In genomic region chr6:96116148-96116533, GRCm38 (mm10) we compare ENCODE assay signal across 8 mouse cellular contexts. TPM values are rescaled to one million over a fixed set of nuclear protein-coding genes. Genes with fewer than 3 reads are reported as not detected.
DNase-seq lines count a peak whose midpoint lies in the region; ATAC-seq and TF ChIP-seq lines count a peak whose summit lies in the region.

No protein-coding gene starts in this region.

- no peaks in the 10 kb centered on the region for H3K9me3 ChIP-seq in liver, embryonic 12.5 days (replicated peaks)
- no peaks in the 10 kb centered on the region for H3K9me3 ChIP-seq in stomach, postnatal 0 days (ENCODE audit: control insufficient read depth, low read length)

- no peak overlapping the region for H3K27ac ChIP-seq in spleen, adult 2 months (ENCODE audit: insufficient read depth, low read length)
- no peak overlapping the region for H3K27ac ChIP-seq in liver, embryonic 12.5 days
- H3K27ac ChIP-seq in stomach, postnatal 0 days (replicated peaks) = no peak overlapping the region

- H3K4me1 ChIP-seq in spleen, adult 2 months (ENCODE audit: control insufficient read depth, insufficient read depth, insufficient read length) = no peaks in the 10 kb centered on the region
- no peaks in the 10 kb centered on the region for H3K4me1 ChIP-seq in liver, embryonic 12.5 days
- no peaks in the 10 kb centered on the region for H3K4me1 ChIP-seq in stomach, postnatal 0 days (replicated peaks; ENCODE audit: control insufficient read depth, insufficient read depth)

- H3K4me3 ChIP-seq in spleen, adult 2 months (ENCODE audit: extremely low read depth, insufficient read depth, insufficient read length) = peak overlapping the region; percentile 42; the same call in 1 of the 2 replicates
- peak overlapping the region; percentile 48 for H3K4me3 ChIP-seq in liver, embryonic 12.5 days
- H3K4me3 ChIP-seq in stomach, postnatal 0 days (ENCODE audit: low read depth, low read length) = peak overlapping the region; percentile 63

- no peaks in the 10 kb centered on the region for H3K36me3 ChIP-seq in spleen, adult 2 months (ENCODE audit: control insufficient read depth, insufficient read depth, low read length)
- H3K36me3 ChIP-seq in liver, embryonic 12.5 days = no peaks in the 10 kb centered on the region
- H3K36me3 ChIP-seq in stomach, postnatal 0 days (ENCODE audit: control insufficient read depth, insufficient read depth, low read length) = no peaks in the 10 kb centered on the region

- no peak for TF ChIP-seq CTCF in spleen, adult 2 months (IDR thresholded peaks at IDR 0.05; ENCODE audit: extremely low read depth, insufficient read depth, insufficient read length, insufficient replicate concordance)
- TF ChIP-seq CTCF in stomach, postnatal 0 days (IDR thresholded peaks at IDR 0.05; ENCODE audit: low read depth) = peak; percentile 53

- WGBS in spleen, adult 2 months = 6% methylated on average over 6 of the region's 6 CpGs
- WGBS in liver, embryonic 12.5 days (ENCODE audit: insufficient replicate concordance) = 16% methylated on average over 6 of the region's 6 CpGs
- 3% methylated on average over 6 of the region's 6 CpGs for WGBS in stomach, postnatal 0 days

- H3K9ac ChIP-seq in liver, embryonic 12.5 days = no peak overlapping the region
- peak overlapping the region; percentile 64 for H3K9ac ChIP-seq in stomach, postnatal 0 days (ENCODE audit: low read length)

- no peak for TF ChIP-seq EP300 in stomach, postnatal 0 days (optimal IDR thresholded peaks at IDR 0.05)

- no peak for ATAC-seq in liver, embryonic 12.5 days
- no peak for ATAC-seq in stomach, postnatal 0 days (ENCODE audit: low FRiP score, low TSS enrichment)

- DNase-seq in embryo, embryonic 11 days = peak; percentile 14
- no peak for DNase-seq in embryo, embryonic 9.5 days (ENCODE audit: extremely low spot score)
- no peak for DNase-seq in spleen, adult 2 months (ENCODE audit: low read depth in 1 of 2, low spot score in 2 of 2)
- no peak for DNase-seq in spleen, postnatal 14 days (ENCODE audit: low spot score in 2 of 2)
- DNase-seq in stomach, postnatal 0 days (ENCODE audit: low spot score) = peak; percentile 16
- DNase-seq in layer of hippocampus, adult 9-11 months = no peak
- DNase-seq in B cell, adult 2 months = no peak

- peak overlapping the region; percentile 67 for H3K4me2 ChIP-seq in liver, embryonic 12.5 days
- H3K4me2 ChIP-seq in stomach, postnatal 0 days (replicated peaks; ENCODE audit: low read depth) = peak overlapping the region; percentile 94

- H3K27me3 ChIP-seq in spleen, adult 2 months (ENCODE audit: control insufficient read depth, insufficient read depth, low read length) = no peaks in the 10 kb centered on the region
- peaks cover 15% of the 10 kb centered on the region for H3K27me3 ChIP-seq in liver, embryonic 12.5 days (replicated peaks)
- no peaks in the 10 kb centered on the region for H3K27me3 ChIP-seq in stomach, postnatal 0 days (ENCODE audit: control insufficient read depth, insufficient read depth, low read length)

- TF ChIP-seq POLR2A in spleen, adult 2 months (IDR thresholded peaks at IDR 0.05; ENCODE audit: low read depth, low read length) = no peak

RNA-seq across cellular contexts. Expression of gene Fam19a1, which starts 3.2 kb away (rescaled TPM):
- not detected in 2 replicates for polyA plus RNA-seq in spleen, adult 2 months (2012; rRNA removed)
- polyA plus RNA-seq in liver, embryonic 12.5 days (2016; fragmentation: Nextera tagmentation; extraction: Ambion mirVana) = 0.05 and 0.33 TPM in 2 replicates
- 1.1 and 1.8 TPM in 2 replicates for polyA plus RNA-seq in stomach, postnatal 0 days (2015; fragmentation: Nextera tagmentation; extraction: Ambion mirVana)

RNA-seq across cellular contexts. Expression of gene 1700123L14Rik, which starts 49.9 kb away (rescaled TPM):
- polyA plus RNA-seq in spleen, adult 2 months (2012; rRNA removed) = not detected in 2 replicates
- polyA plus RNA-seq in liver, embryonic 12.5 days (2016; fragmentation: Nextera tagmentation; extraction: Ambion mirVana) = not detected in 2 replicates
- 0.07 TPM in 1 of 2 replicates, not detected in the other for polyA plus RNA-seq in stomach, postnatal 0 days (2015; fragmentation: Nextera tagmentation; extraction: Ambion mirVana)

Comparison
In these comparisons a context has a peak if more than half of its experiments do, and no peak if none do; other contexts are left out.
1. DNase-seq: peak in embryo, embryonic 11 days (single experiment) and stomach, postnatal 0 days (single experiment); none in embryo, embryonic 9.5 days (single experiment), spleen, adult 2 months (0 of 2), spleen, postnatal 14 days (0 of 2), layer of hippocampus, adult 9-11 months (single experiment) and B cell, adult 2 months (0 of 2).
2. Peak in every context shown above with its lines, with median percentiles within 50 percentile points of each other: H3K4me3 ChIP-seq.